Mouse (Mus musculus) C2C12 (cell line): ENCODE measurements around the gene Magi1.

Experiments used
- CEBPB ChIP-seq: IDR thresholded peaks from one replicate; pipeline ENCODE4 v1.6.1; 2011; ENCODE audit warnings: low read depth, mild to moderate bottlenecking, control low read depth, moderate library complexity
- CTCF ChIP-seq: IDR thresholded peaks from one replicate; pipeline ENCODE4 v1.5.1; 2011; ENCODE audit not compliant: control insufficient read depth, insufficient read depth, insufficient read length
- FOSL1 ChIP-seq: IDR thresholded peaks from one replicate; pipeline ENCODE4 v1.8.0; 2011; ENCODE audit warnings: mild to moderate bottlenecking, low read length; ENCODE audit not compliant: poor library complexity, insufficient read depth, severe bottlenecking
- MAX ChIP-seq: IDR thresholded peaks from one replicate; pipeline ENCODE4 v1.6.1; 2011; ENCODE audit warnings: mild to moderate bottlenecking, control low read depth
- MYOD1 ChIP-seq: IDR thresholded peaks from one replicate; pipeline ENCODE4 v1.6.1; 2011; ENCODE audit warnings: low read depth; ENCODE audit not compliant: control insufficient read depth, insufficient read length
- MYOG ChIP-seq: IDR thresholded peaks from one replicate; pipeline ENCODE4 v1.6.1; 2011; ENCODE audit not compliant: control insufficient read depth, insufficient read length; ENCODE audit errors: extremely low read depth
- USF1 ChIP-seq: IDR thresholded peaks from one replicate; pipeline ENCODE4 v1.6.1; 2011; ENCODE audit warnings: low read depth, mild to moderate bottlenecking, control low read depth, moderate library complexity

DNA sequence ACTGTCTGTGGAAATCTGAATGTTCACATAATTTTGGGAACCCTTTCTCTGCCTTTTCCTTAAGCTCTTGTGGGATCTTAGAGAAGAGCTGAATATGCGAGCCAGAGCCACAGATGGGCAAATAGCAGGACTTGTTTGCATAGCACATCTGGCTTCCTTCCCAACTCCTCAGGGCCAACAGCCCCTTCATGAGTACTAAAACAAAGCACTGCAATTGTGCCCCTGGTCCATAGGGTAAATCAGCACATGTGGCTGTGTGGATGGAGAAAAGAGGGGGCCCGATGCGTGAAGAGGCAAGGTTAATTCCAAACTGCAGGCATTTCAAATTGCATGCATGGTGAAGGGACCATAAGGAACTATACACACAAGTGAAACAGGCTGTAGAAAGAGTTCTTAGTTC is 180.1 kb downstream of the Magi1 start:
- TF ChIP-seq CTCF (no peak), USF1 (no peak), CEBPB (no peak), MYOD1 (no peak), MYOG (no peak), MAX (no peak), FOSL1 (no peak)
